Mouse (Mus musculus): ENCODE measurements around the gene Adora3.

- no peak for TF ChIP-seq CTCF (conservative IDR thresholded peaks at IDR 0.05; ENCODE audit: insufficient read depth, insufficient read length, low read depth, low read length)
- no peak for TF ChIP-seq POLR2A (IDR thresholded peaks at IDR 0.05; ENCODE audit: low read depth, low read length)
Measured at GRCm38 (mm10) chr3:105951348-105951747, 80.7 kb downstream of the Adora3 start.
